Mouse (Mus musculus) left cerebral cortex, postnatal 14 days (tissue): Measurements from ENCODE around the gene Pcsk1. TPM values are rescaled to one million over a fixed set of nuclear protein-coding genes. Genes with fewer than 3 reads are reported as not detected.

Source experiments
- DNase-seq, 2 experiments: peaks; one replicate each; pipeline ENCODE4 v3.0.0; 2021 to 2022; ENCODE audit warnings: low spot score in 2 of 2, mixed read lengths in 1 of 2
- intact Hi-C: fragments of 180-260 bp; cut with DNase I; formaldehyde crosslinking; loops from one replicate; pipeline ENCODE4 v1.15.1; 2025
- long read RNA-seq, 2 experiments: library from polyadenylated mRNA; stranded (forward); transcript quantifications; one replicate each; pipeline ENCODE4 v2.0.0; 2021
- total RNA-seq, 2 experiments: library from RNA; stranded (reverse); gene quantifications; 2 replicates each; pipeline ENCODE4 v1.2.3; 2021

Pcsk1 gene
- 10 to 100 TPM; 31.1 to 32.6 TPM for total RNA-seq
- long read RNA-seq, experiment 1, full-length matches to known transcripts = 13 of 18 reads
- long read RNA-seq, experiment 1, partial matches to known transcripts = 3 of 18 reads
- long read RNA-seq, experiment 1, other reads (novel, unspliced or antisense) = 2 of 18 reads
- long read RNA-seq, experiment 2, full-length matches to known transcripts = 13 of 21 reads
- long read RNA-seq, experiment 2, partial matches to known transcripts = 4 of 21 reads
- long read RNA-seq, experiment 2, other reads (novel, unspliced or antisense) = 4 of 21 reads

GRCm38 (mm10) chr13:75089721-75090410 is at the start of gene Pcsk1:
TSS of gene Pcsk1 (plus strand) at chr13:75089826.
- intact Hi-C loops = loop anchor here (10.0 kb wide), 1 partner anchor 225 kb away; no protein-coding TSS in a partner anchor
- DNase-seq = peak; percentile 26 to 64

DNA sequence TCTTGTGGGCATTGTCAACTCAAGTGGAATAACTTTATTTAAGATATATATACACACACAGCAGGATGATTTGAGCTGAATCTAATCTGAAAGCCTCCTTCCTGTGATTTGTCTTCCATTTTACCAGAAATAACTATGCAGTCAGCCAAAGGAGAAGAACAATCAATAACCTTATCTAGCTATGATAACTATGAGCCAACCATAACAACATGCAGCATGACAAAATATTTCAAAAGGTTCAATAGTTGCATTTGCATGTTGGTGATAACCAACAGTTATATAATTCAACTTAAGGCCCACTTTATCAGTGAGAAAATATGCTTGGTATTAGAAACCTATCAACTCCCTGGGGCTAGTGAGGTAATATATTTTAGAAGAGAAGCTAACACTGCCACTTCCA is 30.8 kb upstream of the Pcsk1 start:
- no peak for DNase-seq
- intact Hi-C loops = no loop called here

- intact Hi-C loops = loop anchor here (2.0 kb wide), 1 partner anchor 47 kb away; no protein-coding TSS in a partner anchor
- no peak for DNase-seq
These were observed 25.7 kb upstream of the Pcsk1 start for GRCm38 (mm10) chr13:75063947-75064346.

GRCm38 (mm10) chr13:75088597-75088996 is 1.0 kb upstream of the Pcsk1 start:
- no peak for DNase-seq
- intact Hi-C loops = no loop called here

GRCm38 (mm10) chr13:75090411-75090779 is 769 bp downstream of the Pcsk1 start:
- peak in 1 of 2 experiments; percentile 27 for DNase-seq
- intact Hi-C loops = loop anchor here (10.0 kb wide), 1 partner anchor 226 kb away; no protein-coding TSS in a partner anchor

DNA sequence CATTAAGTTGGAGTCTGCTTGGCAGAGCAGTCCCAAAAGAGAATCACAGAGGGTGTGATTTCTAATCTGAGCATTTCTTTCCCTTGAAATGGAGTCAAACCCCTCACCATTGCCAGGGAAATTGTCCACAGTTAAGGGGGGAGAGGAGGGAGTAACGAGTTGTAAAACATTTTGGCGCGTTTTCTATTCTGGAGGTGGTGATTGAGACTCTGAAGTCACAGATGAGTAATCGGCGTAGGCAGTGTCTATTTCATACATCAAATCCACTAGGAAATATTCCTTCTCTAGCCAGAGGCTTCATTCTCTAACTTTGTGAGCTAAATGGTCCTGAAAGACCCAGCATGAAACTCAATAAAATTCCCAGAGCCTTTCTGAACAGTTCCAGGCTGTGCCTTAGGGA is 1.4 kb downstream of the Pcsk1 start:
- DNase-seq = peak; percentile 15 to 22
- intact Hi-C loops = loop anchor here (10.0 kb wide), 1 partner anchor 226 kb away; no protein-coding TSS in a partner anchor

- intact Hi-C loops = loop anchor here (10.0 kb wide), 1 partner anchor 231 kb away; no protein-coding TSS in a partner anchor
These were observed 5.9 kb downstream of the Pcsk1 start for GRCm38 (mm10) chr13:75095487-75095886.

GRCm38 (mm10) chr13:75113114-75113513 is 23.5 kb downstream of the Pcsk1 start:
- intact Hi-C loops = no loop called here
- DNase-seq = peak; percentile 12 to 28

More at GRCm38 (mm10) chr13:75095487-75095886, 5.9 kb downstream of the Pcsk1 start:
- DNase-seq = no peak

- peak; percentile 9 to 67 for DNase-seq
- intact Hi-C loops = no loop called here
These were observed 24.4 kb downstream of the Pcsk1 start for GRCm38 (mm10) chr13:75114007-75114424.

- peak in 1 of 2 experiments; percentile 24 for DNase-seq
- intact Hi-C loops = no loop called here
These were observed 25.2 kb downstream of the Pcsk1 start for GRCm38 (mm10) chr13:75114838-75115237.

DNA sequence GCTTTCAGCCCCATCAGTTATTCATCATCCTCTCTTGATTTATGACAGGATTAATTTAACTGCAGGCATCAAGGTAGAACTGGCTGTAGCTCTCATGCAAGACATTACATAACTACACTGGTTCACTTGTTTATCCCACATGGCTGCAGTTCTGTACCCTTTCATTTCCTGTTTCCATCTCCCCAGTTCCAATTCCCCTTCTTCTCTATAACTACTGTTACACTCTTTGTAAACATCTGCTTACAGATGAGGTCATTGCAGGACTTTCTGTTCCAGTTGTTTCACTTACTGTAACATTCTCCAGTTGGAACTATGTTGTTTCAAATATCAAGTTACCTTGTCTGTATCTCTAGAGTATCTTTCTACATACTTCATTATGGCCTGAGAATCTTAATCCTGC is 46.2 kb downstream of the Pcsk1 start:
- intact Hi-C loops = no loop called here
- no peak for DNase-seq

- intact Hi-C loops = no loop called here
- DNase-seq = no peak
These were observed 71.0 kb downstream of the Pcsk1 start for GRCm38 (mm10) chr13:75160661-75161060.

GRCm38 (mm10) chr13:75163408-75163807 is 73.8 kb downstream of the Pcsk1 start:
- intact Hi-C loops = no loop called here
- DNase-seq = peak; percentile 2 to 6
